Mouse (Mus musculus) C2C12 (cell line): ENCODE measurements around the gene Obscn. TPM values are rescaled to one million over a fixed set of nuclear protein-coding genes. Genes with fewer than 3 reads are reported as not detected.

Experiments used
- H3K27me3 ChIP-seq: one replicate; pipeline ENCODE4 v1.6.1; 2011; ENCODE audit not compliant: control insufficient read depth, insufficient read depth, insufficient read length
- H3K36me3 ChIP-seq: one replicate; pipeline ENCODE4 v1.6.1; 2011; ENCODE audit not compliant: control insufficient read depth, insufficient read depth
- H3K4me3 ChIP-seq: one replicate; pipeline ENCODE4 v1.5.1; 2011; ENCODE audit warnings: mild to moderate bottlenecking, control low read depth; ENCODE audit not compliant: poor library complexity, insufficient read depth, severe bottlenecking
- H3K79me2 ChIP-seq: one replicate; pipeline ENCODE4 v1.6.1; 2011; ENCODE audit not compliant: control insufficient read depth, insufficient read depth
- H3K79me3 ChIP-seq: one replicate; pipeline ENCODE4 v1.6.1; 2011; ENCODE audit warnings: low read depth, control low read depth
- H3ac ChIP-seq: one replicate; pipeline ENCODE3; 2011; ENCODE audit warnings: low read depth; ENCODE audit not compliant: control insufficient read depth, insufficient read length
- CEBPB ChIP-seq: IDR thresholded peaks from one replicate; pipeline ENCODE4 v1.6.1; 2011; ENCODE audit warnings: low read depth, mild to moderate bottlenecking, control low read depth, moderate library complexity
- CTCF ChIP-seq: IDR thresholded peaks from one replicate; pipeline ENCODE4 v1.5.1; 2011; ENCODE audit not compliant: control insufficient read depth, insufficient read depth, insufficient read length
- FOSL1 ChIP-seq: IDR thresholded peaks from one replicate; pipeline ENCODE4 v1.8.0; 2011; ENCODE audit warnings: mild to moderate bottlenecking, low read length; ENCODE audit not compliant: poor library complexity, insufficient read depth, severe bottlenecking
- MAX ChIP-seq: IDR thresholded peaks from one replicate; pipeline ENCODE4 v1.6.1; 2011; ENCODE audit warnings: mild to moderate bottlenecking, control low read depth
- MYOD1 ChIP-seq: IDR thresholded peaks from one replicate; pipeline ENCODE4 v1.6.1; 2011; ENCODE audit warnings: low read depth; ENCODE audit not compliant: control insufficient read depth, insufficient read length
- MYOG ChIP-seq: IDR thresholded peaks from one replicate; pipeline ENCODE4 v1.6.1; 2011; ENCODE audit not compliant: control insufficient read depth, insufficient read length; ENCODE audit errors: extremely low read depth
- USF1 ChIP-seq: IDR thresholded peaks from one replicate; pipeline ENCODE4 v1.6.1; 2011; ENCODE audit warnings: low read depth, mild to moderate bottlenecking, control low read depth, moderate library complexity
- microRNA-seq: library from miRNA; unstranded; fragments of <30 nt; microRNA quantifications from one replicate; pipeline ENCODE4, GENCODE M21; 2019; ENCODE audit warnings: borderline microRNAs expressed
- polyA plus RNA-seq: library from polyadenylated mRNA; unstranded; fragments of >200 nt; fragmentation: generic; extraction: Trizol; gene quantifications from one replicate; pipeline ENCODE4 v1.2.1, GENCODE M21; 2012; ENCODE audit warnings: missing spikeins

Gene Obscn
- polyA plus RNA-seq, 1 experiment = 0.02 TPM

GRCm38 (mm10) chr11:58949480-58950431, 186.4 kb downstream of the Obscn start:
- H3ac ChIP-seq = no peak overlapping the region
- H3K79me3 ChIP-seq = no peaks in the 10 kb centered on the region
- no peak overlapping the region for H3K4me3 ChIP-seq
- peaks cover 26% of the 10 kb centered on the region for H3K27me3 ChIP-seq
- H3K79me2 ChIP-seq = no peaks in the 10 kb centered on the region
- TF ChIP-seq MYOG (no peak), CEBPB (peak; percentile 29)
- H3K36me3 ChIP-seq = no peaks in the 10 kb centered on the region

DNA sequence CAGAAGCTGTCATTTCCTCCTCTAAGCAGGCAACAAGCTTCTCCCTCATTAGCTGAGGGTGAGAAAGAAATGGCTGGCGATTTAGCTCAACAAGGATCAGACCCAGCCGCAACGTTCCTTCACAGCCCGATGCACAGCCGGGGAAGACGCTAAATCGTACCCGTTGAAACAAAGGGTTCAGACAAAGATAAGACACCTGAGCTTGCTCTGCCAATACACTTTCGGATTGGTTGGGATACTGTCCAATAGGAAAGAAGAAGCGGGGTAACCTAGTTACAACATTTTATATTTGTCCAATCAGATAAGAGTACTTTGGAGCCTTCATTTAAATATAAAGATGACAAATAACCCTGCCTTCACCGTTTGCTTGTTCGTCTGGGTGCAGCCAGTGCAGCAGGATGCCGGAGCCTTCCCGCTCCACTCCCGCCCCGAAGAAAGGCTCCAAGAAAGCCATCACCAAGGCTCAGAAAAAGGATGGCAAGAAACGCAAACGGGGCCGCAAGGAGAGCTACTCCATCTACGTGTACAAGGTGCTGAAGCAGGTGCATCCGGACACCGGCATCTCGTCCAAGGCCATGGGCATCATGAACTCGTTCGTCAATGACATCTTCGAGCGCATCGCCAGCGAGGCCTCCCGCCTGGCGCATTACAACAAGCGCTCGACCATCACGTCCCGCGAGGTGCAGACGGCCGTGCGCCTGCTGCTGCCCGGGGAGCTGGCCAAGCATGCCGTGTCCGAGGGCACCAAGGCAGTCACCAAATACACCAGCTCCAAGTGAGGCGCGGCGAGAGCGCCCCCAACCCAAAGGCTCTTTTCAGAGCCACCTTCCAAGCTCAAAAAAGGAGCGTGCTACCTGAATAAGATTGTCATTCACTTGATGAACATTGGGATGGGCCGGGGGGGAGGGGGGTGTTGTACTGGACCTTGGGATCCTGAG, 187.4 kb downstream of the Obscn start, which contains the start of gene Hist3h2ba:
Gene Hist3h2ba, plus strand, starts transcription at position 379 of the 938 bp plus-strand sequence.
- Histone ChIP-seq H3K79me2 (no peaks in the 10 kb centered on the region), H3K36me3 (no peaks in the 10 kb centered on the region), H3ac (no peak within 1 kb of the TSS), H3K79me3 (no peaks in the 10 kb centered on the region), H3K27me3 (peaks cover 32% of the 10 kb centered on the region), H3K4me3 (no peak within 1 kb of the TSS)
- no peak for TF ChIP-seq MYOD1

DNA sequence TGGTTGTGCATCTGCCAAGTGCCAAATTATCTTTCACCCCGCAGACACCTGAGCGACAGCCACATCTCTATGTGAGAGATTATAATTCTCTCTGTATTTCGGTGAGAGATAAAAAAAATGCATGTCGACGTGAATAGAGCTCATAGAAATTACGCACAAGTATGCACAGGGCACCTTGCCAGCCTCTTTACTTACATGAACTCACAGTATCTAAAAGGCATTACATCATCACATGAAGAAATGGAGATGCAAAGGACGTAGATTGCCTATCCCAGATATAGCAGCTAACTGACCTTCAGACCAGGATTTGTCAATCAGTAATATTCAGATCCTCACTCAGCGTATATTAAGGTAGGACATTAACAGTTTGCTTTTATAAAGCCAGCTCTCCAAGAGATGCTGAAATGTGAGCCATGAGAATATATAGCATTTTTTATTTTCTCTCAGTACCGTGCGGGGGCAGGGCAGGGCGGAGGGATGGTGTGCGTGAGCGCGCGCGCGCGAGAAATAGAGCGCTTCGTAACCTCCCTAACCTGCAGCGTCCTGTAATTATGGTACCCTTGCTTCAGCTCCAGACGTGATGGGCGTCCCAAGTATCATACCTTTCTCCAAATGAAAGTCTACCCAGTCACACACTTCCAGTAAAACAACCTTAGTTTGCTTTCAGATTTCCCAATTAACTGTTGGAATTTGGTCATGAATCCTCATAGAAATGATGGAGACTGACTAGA, 188.2 kb downstream of the Obscn start:
- no peak overlapping the region for H3ac ChIP-seq
- H3K79me3 ChIP-seq = no peaks in the 10 kb centered on the region
- no peak overlapping the region for H3K4me3 ChIP-seq
- TF ChIP-seq MAX = no peak
- TF ChIP-seq FOSL1 = no peak
- H3K79me2 ChIP-seq = no peaks in the 10 kb centered on the region
- no peaks in the 10 kb centered on the region for H3K36me3 ChIP-seq
- peaks cover 34% of the 10 kb centered on the region for H3K27me3 ChIP-seq

DNA sequence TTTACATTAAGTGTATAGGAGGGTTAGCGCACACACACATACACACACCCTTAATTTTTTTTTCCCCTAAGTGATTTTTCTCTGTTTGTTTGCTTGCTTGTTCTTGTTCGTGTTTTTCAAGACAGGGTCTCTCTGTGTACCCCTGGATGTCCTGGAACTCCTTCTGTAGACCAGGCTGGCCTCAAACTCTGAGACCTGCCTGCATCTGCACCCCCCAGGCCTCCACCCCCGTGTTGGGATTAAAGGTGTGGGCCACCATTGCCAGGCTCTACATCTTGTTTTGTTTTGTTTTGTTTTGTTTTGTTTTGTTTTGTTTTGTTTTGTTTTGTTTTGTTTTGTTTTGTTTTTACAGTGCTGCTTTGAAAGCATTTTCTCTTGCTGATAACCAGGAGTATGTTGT, 188.9 kb downstream of the Obscn start:
- H3K36me3 ChIP-seq = no peaks in the 10 kb centered on the region
- H3ac ChIP-seq = no peak overlapping the region
- no peaks in the 10 kb centered on the region for H3K79me3 ChIP-seq
- TF ChIP-seq CTCF = no peak
- TF ChIP-seq MYOD1 = no peak
- TF ChIP-seq MAX = no peak
- TF ChIP-seq MYOG = no peak
- no peak for TF ChIP-seq FOSL1
- no peak for TF ChIP-seq USF1
- TF ChIP-seq CEBPB = no peak
- H3K79me2 ChIP-seq = no peaks in the 10 kb centered on the region
- H3K27me3 ChIP-seq = peaks cover 34% of the 10 kb centered on the region
- no peak overlapping the region for H3K4me3 ChIP-seq

Small RNAs within 50 kb of the gene (microRNA-seq; reads per million reads assigned to microRNA genes)
- 0.24 reads per million for gene Gm44313

Other genes with a start within 250 kb of the Obscn start
- 0.64 TPM for gene Zfp39, start 232.2 kb downstream of the Obscn start, polyA plus RNA-seq
- gene Btnl10, start 218.5 kb downstream of the Obscn start, polyA plus RNA-seq = not detected
- 245 TPM for gene Rnf187, start 197.5 kb downstream of the Obscn start, polyA plus RNA-seq
- 1.6 TPM for gene Hist3h2ba, start 187.5 kb downstream of the Obscn start, polyA plus RNA-seq
- 11.4 TPM for gene Hist3h2a, start 181.7 kb downstream of the Obscn start, polyA plus RNA-seq
- 0.22 TPM for gene Trim17, start 181.7 kb downstream of the Obscn start, polyA plus RNA-seq
- 15.1 TPM for gene Trim11, start 158.3 kb downstream of the Obscn start, polyA plus RNA-seq
- 3.5 TPM for gene Iba57, start 27.3 kb upstream of the Obscn start, polyA plus RNA-seq
- 0.02 TPM for gene Gjc2, start 46.8 kb upstream of the Obscn start, polyA plus RNA-seq
- 81.0 TPM for gene Guk1, start 55.8 kb upstream of the Obscn start, polyA plus RNA-seq
- gene Mrpl55, start 66.1 kb upstream of the Obscn start, polyA plus RNA-seq = 44.7 TPM
- 17.8 TPM for gene 2310033P09Rik, start 71.9 kb upstream of the Obscn start, polyA plus RNA-seq
- 636 TPM for gene Arf1, start 91.9 kb upstream of the Obscn start, polyA plus RNA-seq
- gene Wnt3a, start 154.3 kb upstream of the Obscn start, polyA plus RNA-seq = not detected
- 1.8 TPM for gene Wnt9a, start 170.5 kb upstream of the Obscn start, polyA plus RNA-seq
- not detected for gene Prss38, start 239.3 kb upstream of the Obscn start, polyA plus RNA-seq